Mouse (Mus musculus): ENCODE results near the gene Prkag3.

Prkag3 gene

GRCm38 (mm10) chr1:74712461-74713098 lies 36.4 kb downstream of the Prkag3 start:
- DNase-seq: no peak

DNA sequence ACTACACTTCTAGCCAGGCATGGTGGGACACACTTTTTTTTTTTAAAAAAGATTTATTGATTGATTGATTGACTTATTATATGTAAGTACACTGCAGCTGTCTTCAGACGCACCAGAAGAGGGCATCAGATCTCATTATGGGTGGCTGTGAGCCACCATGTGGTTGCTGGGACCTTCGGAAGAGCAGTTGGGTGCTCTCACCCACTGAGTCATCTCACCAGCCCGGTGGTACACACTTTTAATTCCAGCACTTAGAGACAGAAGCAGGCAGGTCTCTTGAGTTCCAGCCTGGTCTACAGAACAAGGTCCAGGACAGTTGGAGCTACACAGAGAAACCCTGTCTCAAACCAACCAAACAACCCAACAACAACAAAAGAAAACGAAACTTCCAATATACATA lies 37.0 kb downstream of the Prkag3 start:
- DNase-seq: no peak

GRCm38 (mm10) chr1:74709566-74709965 lies 39.5 kb downstream of the Prkag3 start:
- no peak for DNase-seq

DNA sequence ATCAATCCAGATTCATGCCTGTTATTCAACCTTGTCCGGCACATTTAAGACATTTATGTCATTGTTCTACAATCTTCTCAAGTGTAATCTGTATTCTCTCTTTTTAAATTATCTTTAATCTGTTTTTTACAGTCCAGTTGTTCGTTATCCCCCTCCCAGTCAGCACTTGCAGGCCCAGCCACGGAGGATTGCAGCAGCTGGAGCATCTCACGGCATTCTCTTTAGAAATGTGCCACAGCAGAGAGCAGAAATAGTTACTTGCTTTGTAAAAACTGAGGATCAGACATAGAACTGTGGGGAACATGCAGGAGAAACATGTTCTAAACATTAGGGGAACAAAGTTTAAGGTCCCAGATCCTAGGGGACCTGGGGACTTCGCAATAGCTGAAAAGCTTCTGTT lies 44.0 kb downstream of the Prkag3 start:
- DNase-seq: no peak

DNA sequence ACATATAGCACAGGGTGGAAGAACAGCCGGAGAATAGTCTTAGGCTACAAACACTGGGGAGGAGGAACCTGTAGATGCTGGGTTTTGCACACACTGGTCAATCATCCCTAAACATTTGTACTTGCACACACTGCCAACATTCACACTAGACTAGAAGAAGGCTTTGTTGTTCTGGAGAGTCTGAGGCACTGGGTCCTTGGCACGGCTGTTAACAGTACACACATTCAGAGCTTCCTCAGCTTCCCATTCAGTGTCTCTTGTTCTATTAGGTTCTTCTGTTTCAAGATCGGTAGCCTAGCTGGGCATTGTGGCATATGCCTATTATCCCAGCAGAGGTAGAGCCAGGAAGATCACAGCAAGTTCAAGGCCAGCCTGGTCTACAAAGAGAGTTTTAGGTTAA lies 44.9 kb downstream of the Prkag3 start:
- no peak for DNase-seq

DNA sequence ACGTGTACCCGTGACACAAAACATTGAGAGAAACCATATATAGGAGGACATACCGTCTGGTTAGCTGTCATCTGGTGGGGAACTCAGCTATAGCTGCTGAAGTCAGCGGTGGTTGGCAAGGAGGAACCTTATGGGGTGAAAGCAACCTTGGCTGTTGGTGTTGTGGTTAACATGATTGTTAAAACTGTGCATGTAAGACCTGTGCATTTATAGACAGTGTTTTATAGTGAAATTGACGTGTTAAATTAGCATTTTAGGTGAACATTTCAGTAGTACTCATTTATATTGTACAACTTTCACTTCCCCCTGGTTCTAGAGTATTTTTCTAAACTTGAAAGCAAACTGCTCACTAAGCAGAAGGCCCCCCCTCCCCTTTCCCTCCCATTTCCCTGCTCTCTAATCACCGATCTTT lies 46.9 kb downstream of the Prkag3 start:
- no peak for DNase-seq

DNA sequence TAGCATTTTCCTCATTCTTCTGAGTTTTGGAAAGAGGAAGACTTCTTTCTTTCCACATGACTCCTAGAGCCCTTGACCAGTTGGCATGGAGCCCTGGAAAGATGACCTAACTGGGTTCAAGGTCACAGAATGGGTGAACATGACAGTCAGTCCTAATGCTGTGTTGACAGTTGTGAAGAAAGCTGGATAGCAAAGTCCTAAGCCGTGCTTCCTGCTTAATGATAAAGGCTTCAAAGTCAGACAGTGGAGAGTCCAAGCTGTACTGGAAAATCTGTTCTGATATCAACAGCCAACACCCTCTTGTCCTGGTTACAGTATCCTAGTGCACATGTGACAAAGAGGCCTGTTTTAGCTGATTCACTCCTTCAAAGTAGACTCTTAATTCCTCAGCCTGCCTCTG lies 50.2 kb downstream of the Prkag3 start:
- DNase-seq: no peak

- DNase-seq: no peak
Observed at GRCm38 (mm10) chr1:74698353-74698752, 50.7 kb downstream of the Prkag3 start.

DNA sequence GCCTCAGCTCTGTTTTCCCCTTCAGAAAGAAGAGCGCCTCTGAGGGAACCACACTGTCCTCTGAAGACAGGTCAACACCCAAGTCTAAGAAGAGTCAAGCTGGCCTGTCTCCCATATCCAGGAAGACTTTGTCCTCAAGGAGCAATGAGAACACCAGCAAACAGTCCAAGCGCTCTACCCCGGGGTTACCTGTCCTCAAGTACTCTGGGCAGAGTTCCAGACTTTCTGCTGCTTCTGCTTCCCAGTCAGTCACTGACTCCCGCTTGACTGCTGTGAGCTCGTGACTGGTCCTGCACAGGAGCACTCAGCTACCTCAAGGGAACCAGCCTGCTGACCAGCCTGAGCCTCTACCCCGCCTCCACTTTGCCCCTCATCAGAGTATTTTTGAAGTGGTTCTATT lies 51.6 kb downstream of the Prkag3 start:
- DNase-seq: no peak

DNA sequence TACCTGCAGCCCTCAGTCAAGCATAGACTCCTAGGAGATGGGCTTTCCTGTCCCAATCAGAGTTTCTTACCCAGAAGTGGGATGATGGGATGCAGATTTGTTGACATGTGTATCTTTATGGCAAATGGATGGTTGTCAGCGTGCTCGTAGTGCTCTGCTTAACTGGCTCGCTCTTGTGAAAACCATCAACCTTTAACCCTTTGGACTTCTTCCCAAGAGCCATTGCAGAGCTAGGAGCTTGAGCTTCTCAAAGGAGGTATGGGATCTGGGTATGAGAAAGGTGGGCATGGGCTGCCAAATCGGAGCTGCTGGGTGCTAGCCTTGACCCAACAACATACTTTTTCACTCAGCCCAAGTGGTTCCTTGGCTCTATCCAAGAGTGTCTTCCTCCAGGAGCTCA lies 53.2 kb downstream of the Prkag3 start:
- no peak for DNase-seq

DNA sequence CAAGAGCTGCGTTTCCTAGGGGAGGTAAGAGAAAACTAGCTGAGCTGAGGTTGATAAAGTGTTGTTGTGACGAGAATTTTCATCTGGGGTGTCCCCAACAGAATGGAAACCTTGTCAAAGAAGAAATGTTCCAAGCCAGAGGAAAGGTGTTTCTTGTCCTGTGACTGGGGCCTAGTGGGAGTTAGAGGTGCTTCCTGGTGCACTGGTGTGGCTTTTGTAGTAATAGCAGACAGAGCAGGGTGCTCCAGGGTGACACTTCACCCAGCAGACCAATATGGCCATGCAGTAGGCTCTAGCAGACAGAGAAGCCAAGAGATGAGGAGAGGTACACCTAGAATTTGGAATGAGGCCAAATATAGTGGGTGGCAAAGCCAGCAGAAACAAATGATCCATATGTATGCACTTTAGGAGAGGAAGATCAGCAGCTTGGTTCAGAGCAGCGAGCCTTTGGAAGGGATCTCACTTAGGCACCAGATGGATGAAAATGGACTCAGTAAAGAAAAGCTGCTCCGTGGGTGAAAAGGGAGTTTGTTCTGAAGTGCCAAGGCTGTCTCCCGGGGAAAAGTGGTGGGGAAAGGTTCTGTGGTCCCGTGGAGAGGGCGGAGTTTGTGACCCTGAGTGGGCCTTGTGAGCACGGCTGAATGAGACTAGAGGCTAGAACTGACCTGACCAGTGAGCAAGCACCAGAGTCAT lies 55.0 kb downstream of the Prkag3 start:
- no peak for DNase-seq
